Mouse (Mus musculus): ENCODE measurements at regions not wholly inside any gene's neighbourhood (a gene's known extent, or its start where the extent isn't known, plus 50 kb on each side); places are given as distances from the start of the nearest gene placed in this dataset.

GRCm38 (mm10) chr13:110450526-110450925 lies 55.7 kb downstream of the Plk2 start:
- DNase-seq, result no peak

- DNase-seq, result no peak
Observed at GRCm38 (mm10) chr13:110452009-110452525, 57.2 kb downstream of the Plk2 start.

- DNase-seq, result no peak
Observed at GRCm38 (mm10) chr13:110455085-110455484, 60.2 kb downstream of the Plk2 start.

- no peak for DNase-seq
Observed at GRCm38 (mm10) chr13:110455569-110456196, 60.8 kb downstream of the Plk2 start.

GRCm38 (mm10) chr13:110458701-110459100 lies 63.9 kb downstream of the Plk2 start:
- no peak for DNase-seq

- no peak for DNase-seq
Observed at GRCm38 (mm10) chr13:110461581-110461980, 66.7 kb downstream of the Plk2 start.

- DNase-seq, result no peak
Observed at GRCm38 (mm10) chr13:110471526-110471925, 76.7 kb downstream of the Plk2 start.

GRCm38 (mm10) chr13:110477709-110478108 lies 82.9 kb downstream of the Plk2 start:
- no peak for DNase-seq

GRCm38 (mm10) chr13:110484358-110484940 lies 89.6 kb downstream of the Plk2 start:
- DNase-seq, result no peak

- DNase-seq, result no peak
Observed at GRCm38 (mm10) chr13:110485515-110485914, 90.7 kb downstream of the Plk2 start.

- no peak for DNase-seq
Observed at GRCm38 (mm10) chr13:110490166-110490565, 95.3 kb downstream of the Plk2 start.

GRCm38 (mm10) chr13:110492296-110493001 lies 97.6 kb downstream of the Plk2 start:
- no peak for DNase-seq

GRCm38 (mm10) chr13:110493002-110493552 lies 98.2 kb downstream of the Plk2 start:
- no peak for DNase-seq

- no peak for DNase-seq
Observed at GRCm38 (mm10) chr13:110497461-110497860, 102.6 kb downstream of the Plk2 start.

GRCm38 (mm10) chr13:110507814-110508362 lies 113.0 kb downstream of the Plk2 start:
- no peak for DNase-seq

GRCm38 (mm10) chr13:110517986-110518385 lies 123.1 kb downstream of the Plk2 start:
- no peak for DNase-seq

GRCm38 (mm10) chr13:110522974-110523373 lies 128.1 kb downstream of the Plk2 start:
- no peak for DNase-seq

- DNase-seq, result no peak
Observed at GRCm38 (mm10) chr13:110527681-110528080, 132.8 kb downstream of the Plk2 start.

GRCm38 (mm10) chr13:110529624-110530023 lies 134.8 kb downstream of the Plk2 start:
- DNase-seq, result no peak

- peak; percentile 52 for DNase-seq
Observed at GRCm38 (mm10) chr13:110534320-110534764, 139.5 kb downstream of the Plk2 start.

GRCm38 (mm10) chr13:110535785-110536184 lies 140.9 kb downstream of the Plk2 start:
- no peak for DNase-seq

- DNase-seq, result peak; percentile 46
Observed at GRCm38 (mm10) chr13:110537960-110538463, 143.2 kb downstream of the Plk2 start.

Data from adrenal gland, adult 8-10 months (tissue).